Mouse (Mus musculus): ENCODE results near the gene Fbxo5. TPM values are rescaled to one million over a fixed set of nuclear protein-coding genes. Genes with fewer than 3 reads are reported as not detected.

The Fbxo5 gene
- 46.6 and 48.7 TPM in 2 replicates for polyA plus RNA-seq (2015; fragmentation: Nextera tagmentation; extraction: Ambion mirVana)

- Histone ChIP-seq H3K9me3 (no peaks in the 10 kb centered on the region), H3K9ac (peak within 1 kb of the TSS; percentile 90), H3K27me3 (replicated peaks) (no peaks in the 10 kb centered on the region), H3K4me2 (peak within 1 kb of the TSS; percentile 94), H3K4me1 (peaks cover 48% of the 10 kb centered on the region), H3K4me3 (peak within 1 kb of the TSS; percentile 86), H3K36me3 (peaks cover 27% of the 10 kb centered on the region), H3K27ac (replicated peaks) (peak within 1 kb of the TSS; percentile 94)
- ATAC-seq (ENCODE audit: extremely low read depth, insufficient number of reproducible peaks, low FRiP score, low TSS enrichment): peak; percentile 97
- WGBS: under 1% methylated on average over 42 of the region's 42 CpGs
Observed at GRCm38 (mm10) chr10:5805243-5805730, at the start of gene Fbxo5. TSS of gene Fbxo5 (minus strand) at chr10:5805600.

- H3K27ac ChIP-seq (replicated peaks): no peak overlapping the region
- 81% methylated on average over 8 of the region's 8 CpGs for WGBS
- no peak for ATAC-seq (ENCODE audit: extremely low read depth, insufficient number of reproducible peaks, low FRiP score, low TSS enrichment)
Observed at GRCm38 (mm10) chr10:5853290-5853868, 48.0 kb upstream of the Fbxo5 start.

GRCm38 (mm10) chr10:5846939-5847338 lies 41.5 kb upstream of the Fbxo5 start:
- Histone ChIP-seq H3K27me3 (replicated peaks) (no peaks in the 10 kb centered on the region), H3K36me3 (no peaks in the 10 kb centered on the region), H3K4me1 (no peaks in the 10 kb centered on the region), H3K4me3 (no peak overlapping the region), H3K27ac (replicated peaks) (no peak overlapping the region), H3K9ac (no peak overlapping the region), H3K9me3 (no peaks in the 10 kb centered on the region), H3K4me2 (no peak overlapping the region)
- 41% methylated on average over 2 of the region's 2 CpGs for WGBS
- no peak for ATAC-seq (ENCODE audit: extremely low read depth, insufficient number of reproducible peaks, low FRiP score, low TSS enrichment)

More at GRCm38 (mm10) chr10:5853290-5853868, 48.0 kb upstream of the Fbxo5 start:
- no peaks in the 10 kb centered on the region for H3K4me1 ChIP-seq
- H3K9me3 ChIP-seq: no peaks in the 10 kb centered on the region
- H3K4me3 ChIP-seq: no peak overlapping the region
- no peaks in the 10 kb centered on the region for H3K27me3 ChIP-seq (replicated peaks)
- H3K36me3 ChIP-seq: no peaks in the 10 kb centered on the region
- no peak overlapping the region for H3K9ac ChIP-seq
- no peak overlapping the region for H3K4me2 ChIP-seq

GRCm38 (mm10) chr10:5841369-5841768 lies 36.0 kb upstream of the Fbxo5 start:
- Histone ChIP-seq H3K9me3 (no peaks in the 10 kb centered on the region), H3K27ac (replicated peaks) (no peak overlapping the region), H3K36me3 (no peaks in the 10 kb centered on the region), H3K4me2 (no peak overlapping the region), H3K4me1 (no peaks in the 10 kb centered on the region), H3K9ac (no peak overlapping the region), H3K4me3 (no peak overlapping the region), H3K27me3 (replicated peaks) (no peaks in the 10 kb centered on the region)
- whole genome bisulfite sequencing: 75% methylated on average over 4 of the region's 4 CpGs
- ATAC-seq (ENCODE audit: extremely low read depth, insufficient number of reproducible peaks, low FRiP score, low TSS enrichment): no peak

DNA sequence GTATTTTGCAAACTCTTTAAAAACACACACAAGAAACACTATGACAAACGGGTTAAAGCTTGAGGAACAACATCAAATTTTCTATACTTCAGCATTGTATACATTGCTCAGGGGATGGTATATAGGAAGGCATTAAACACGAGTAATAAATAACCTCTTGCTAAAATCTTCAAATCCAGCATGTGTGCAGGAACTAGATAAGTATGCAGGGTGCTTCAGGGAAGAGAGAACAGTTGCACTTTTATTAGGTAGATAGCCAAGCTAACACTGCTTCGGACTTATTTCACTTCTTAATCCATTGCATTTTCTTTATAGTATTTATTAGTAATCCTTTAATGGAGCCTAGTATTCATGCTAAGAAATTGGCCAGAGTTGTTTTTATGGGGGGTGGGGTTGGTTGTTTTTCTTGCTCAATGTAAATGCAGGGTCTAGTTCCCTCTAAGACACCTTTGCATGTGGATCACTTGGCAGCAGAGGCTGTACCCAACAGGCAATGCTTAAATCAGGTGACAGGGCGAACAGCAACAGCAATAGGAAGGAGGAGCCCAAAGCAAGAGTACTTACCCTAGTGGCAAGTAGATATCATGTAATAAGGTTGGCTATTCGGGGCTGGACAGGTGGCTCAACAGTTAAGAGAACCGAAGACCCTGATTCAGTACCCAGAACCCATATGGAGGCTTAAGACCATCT lies 21.1 kb upstream of the Fbxo5 start:
- no peak overlapping the region for H3K4me2 ChIP-seq
- no peaks in the 10 kb centered on the region for H3K9me3 ChIP-seq
- no peaks in the 10 kb centered on the region for H3K27me3 ChIP-seq (replicated peaks)
- no peak for ATAC-seq (ENCODE audit: extremely low read depth, insufficient number of reproducible peaks, low FRiP score, low TSS enrichment)
- 66% methylated on average over 6 of the region's 6 CpGs for WGBS
- no peak overlapping the region for H3K27ac ChIP-seq (replicated peaks)
- no peak overlapping the region for H3K9ac ChIP-seq
- no peak overlapping the region for H3K4me3 ChIP-seq
- H3K4me1 ChIP-seq: peaks cover 14% of the 10 kb centered on the region
- peaks cover 9% of the 10 kb centered on the region; the same call in 1 of the 2 replicates for H3K36me3 ChIP-seq

DNA sequence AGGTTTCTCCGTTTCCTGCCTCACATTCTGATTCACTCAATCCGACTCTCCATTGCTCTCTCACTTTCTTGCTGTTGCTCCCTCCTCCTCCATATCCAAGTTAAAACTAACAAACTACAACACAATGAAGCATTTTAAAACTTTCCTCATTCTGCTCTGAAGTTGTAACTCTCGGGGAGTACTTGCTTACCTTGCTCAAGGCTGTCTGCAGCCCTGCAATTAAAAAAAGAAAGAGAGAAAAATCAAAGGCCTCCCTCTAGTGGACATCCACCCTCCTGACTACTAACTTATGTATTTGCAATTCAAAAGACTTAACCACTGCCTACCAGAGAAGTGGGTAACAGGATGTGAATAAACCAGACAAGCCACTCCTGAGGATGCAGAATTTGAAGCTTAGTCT lies 19.4 kb upstream of the Fbxo5 start:
- Histone ChIP-seq H3K36me3 (peaks cover 18% of the 10 kb centered on the region), H3K27me3 (replicated peaks) (no peaks in the 10 kb centered on the region), H3K4me2 (peak overlapping the region; percentile 87), H3K4me3 (peak overlapping the region; percentile 92), H3K4me1 (peaks cover 18% of the 10 kb centered on the region), H3K27ac (replicated peaks) (peak overlapping the region; percentile 90), H3K9me3 (no peaks in the 10 kb centered on the region), H3K9ac (peak overlapping the region; percentile 77)
- 2% methylated on average over 3 of the region's 3 CpGs for WGBS
- no peak for ATAC-seq (ENCODE audit: extremely low read depth, insufficient number of reproducible peaks, low FRiP score, low TSS enrichment)

DNA sequence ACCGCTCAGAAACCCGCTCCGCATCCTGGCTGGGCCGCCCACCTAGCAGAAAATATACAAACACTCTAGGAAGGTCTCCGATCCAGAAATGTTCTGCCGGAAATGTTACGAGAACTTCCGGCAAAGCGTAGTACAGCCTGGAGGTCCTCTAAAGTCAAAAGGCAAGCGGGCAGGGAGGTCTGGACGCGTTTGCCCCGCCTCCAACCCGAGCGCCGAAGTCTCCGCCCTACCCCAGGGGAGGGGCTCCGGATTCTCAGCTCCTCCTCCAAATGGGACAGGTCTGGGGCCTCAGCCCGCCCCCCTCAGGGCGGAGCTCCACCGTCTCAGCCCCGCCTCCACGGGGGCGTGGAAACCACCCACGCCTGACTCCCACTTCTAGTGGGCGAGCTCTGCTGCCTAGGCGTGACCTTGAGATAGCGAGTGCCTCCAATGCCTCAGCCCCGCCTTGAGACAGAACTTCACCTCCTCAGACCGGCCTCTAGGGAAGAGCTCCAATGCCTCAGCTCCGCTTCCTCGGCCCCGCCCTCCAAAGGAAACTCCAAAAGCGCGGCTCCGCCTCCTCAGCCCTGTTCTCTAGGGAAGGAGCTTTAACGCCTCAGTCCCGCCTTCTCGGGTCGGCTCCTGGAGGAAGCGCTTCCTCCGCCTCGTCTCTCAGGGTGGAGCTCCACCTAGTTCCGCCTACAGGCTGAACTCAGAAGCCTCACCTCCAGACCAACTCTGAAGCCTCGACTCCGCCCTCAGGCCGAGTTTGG lies 18.5 kb upstream of the Fbxo5 start, which contains the start of gene Mtrf1l:
Gene Mtrf1l (minus strand): TSS at position 171 of the 752 bp plus-strand sequence.
- H3K4me3 ChIP-seq: peak within 1 kb of the TSS; percentile 92
- peak within 1 kb of the TSS; percentile 90 for H3K27ac ChIP-seq (replicated peaks)
- peak; percentile 93 for ATAC-seq (ENCODE audit: extremely low read depth, insufficient number of reproducible peaks, low FRiP score, low TSS enrichment)
- H3K4me2 ChIP-seq: peak within 1 kb of the TSS; percentile 87
- peak within 1 kb of the TSS; percentile 96 for H3K9ac ChIP-seq
- H3K9me3 ChIP-seq: no peaks in the 10 kb centered on the region
- peaks cover 27% of the 10 kb centered on the region for H3K36me3 ChIP-seq
- peaks cover 18% of the 10 kb centered on the region for H3K4me1 ChIP-seq
- H3K27me3 ChIP-seq (replicated peaks): no peaks in the 10 kb centered on the region
- WGBS: under 1% methylated on average over 47 of the region's 47 CpGs

- Histone ChIP-seq H3K9me3 (no peaks in the 10 kb centered on the region), H3K4me2 (peak overlapping the region; percentile 87), H3K9ac (peak overlapping the region; percentile 96), H3K27ac (replicated peaks) (peak overlapping the region; percentile 90), H3K27me3 (replicated peaks) (no peaks in the 10 kb centered on the region), H3K4me1 (peaks cover 18% of the 10 kb centered on the region), H3K36me3 (peaks cover 33% of the 10 kb centered on the region), H3K4me3 (peak overlapping the region; percentile 92)
- peak; percentile 1; the same call in 1 of the 2 replicates for ATAC-seq (ENCODE audit: extremely low read depth, insufficient number of reproducible peaks, low FRiP score, low TSS enrichment)
- WGBS: under 1% methylated on average over 37 of the region's 37 CpGs
Observed at GRCm38 (mm10) chr10:5823291-5823739, 17.9 kb upstream of the Fbxo5 start.

GRCm38 (mm10) chr10:5818772-5819171 lies 13.4 kb upstream of the Fbxo5 start:
- H3K36me3 ChIP-seq: peaks cover 77% of the 10 kb centered on the region
- peaks cover 18% of the 10 kb centered on the region for H3K4me1 ChIP-seq
- 79% methylated on average over 3 of the region's 3 CpGs for WGBS
- H3K9ac ChIP-seq: no peak overlapping the region
- no peaks in the 10 kb centered on the region for H3K9me3 ChIP-seq
- ATAC-seq (ENCODE audit: extremely low read depth, insufficient number of reproducible peaks, low FRiP score, low TSS enrichment): no peak
- no peak overlapping the region for H3K4me3 ChIP-seq
- H3K27me3 ChIP-seq (replicated peaks): no peaks in the 10 kb centered on the region
- H3K27ac ChIP-seq (replicated peaks): no peak overlapping the region
- no peak overlapping the region for H3K4me2 ChIP-seq

- 96% methylated on average over 2 of the region's 2 CpGs for WGBS
- ATAC-seq (ENCODE audit: extremely low read depth, insufficient number of reproducible peaks, low FRiP score, low TSS enrichment): no peak
Observed at GRCm38 (mm10) chr10:5815968-5816367, 10.6 kb upstream of the Fbxo5 start.

GRCm38 (mm10) chr10:5813724-5814123 lies 8.3 kb upstream of the Fbxo5 start:
- H3K4me2 ChIP-seq: no peak overlapping the region
- H3K27ac ChIP-seq (replicated peaks): no peak overlapping the region
- H3K4me3 ChIP-seq: no peak overlapping the region
- peaks cover 77% of the 10 kb centered on the region for H3K36me3 ChIP-seq
- H3K9ac ChIP-seq: no peak overlapping the region
- no peaks in the 10 kb centered on the region for H3K27me3 ChIP-seq (replicated peaks)
- 89% methylated on average over 11 of the region's 11 CpGs for WGBS
- H3K4me1 ChIP-seq: no peaks in the 10 kb centered on the region
- no peak for ATAC-seq (ENCODE audit: extremely low read depth, insufficient number of reproducible peaks, low FRiP score, low TSS enrichment)
- no peaks in the 10 kb centered on the region for H3K9me3 ChIP-seq

More at GRCm38 (mm10) chr10:5815968-5816367, 10.6 kb upstream of the Fbxo5 start:
- Histone ChIP-seq H3K9me3 (no peaks in the 10 kb centered on the region), H3K4me2 (no peak overlapping the region), H3K9ac (no peak overlapping the region), H3K36me3 (peaks cover 91% of the 10 kb centered on the region), H3K27me3 (replicated peaks) (no peaks in the 10 kb centered on the region), H3K4me3 (no peak overlapping the region), H3K4me1 (peaks cover 1% of the 10 kb centered on the region; the same call in 1 of the 2 replicates), H3K27ac (replicated peaks) (no peak overlapping the region)

Data from heart, embryonic 13.5 days (tissue).